Mouse (Mus musculus): ENCODE data around the gene Pde10a. TPM values are rescaled to one million over a fixed set of nuclear protein-coding genes. Genes with fewer than 3 reads are reported as not detected.
"Not testable (repeated sequence)": the region's sequence is repeated elsewhere in the genome, so short reads cannot be mapped to it uniquely, and the experiment has no call there.

Gene Pde10a
- polyA plus RNA-seq, 1 experiment from 2014 or later = 0.88 TPM

DNA sequence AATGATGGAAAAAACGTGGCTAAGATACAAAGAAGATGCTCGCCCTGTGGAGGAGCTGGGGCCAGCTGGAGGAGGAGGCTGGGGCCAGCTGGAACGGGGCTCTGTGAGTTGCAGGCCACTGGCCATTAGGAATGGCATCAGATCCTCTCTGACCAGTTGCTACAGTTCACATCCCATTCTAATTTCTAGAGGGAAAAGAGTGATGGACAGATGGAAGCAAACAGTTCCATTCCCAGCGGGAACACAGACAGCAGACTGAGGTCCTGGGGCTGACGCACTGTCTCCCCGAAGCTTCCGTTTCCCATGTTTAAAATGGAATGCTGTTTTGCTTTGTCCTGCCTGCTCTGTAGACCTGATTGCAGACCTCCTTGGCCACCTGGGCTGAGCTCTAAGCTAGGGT is 161.2 kb downstream of the Pde10a start:
- Histone ChIP-seq H3K27ac (ENCODE audit: low read length) (no peak overlapping the region), H3K27me3 (ENCODE audit: control insufficient read depth, insufficient read depth, low read depth, low read length) (no peaks in the 10 kb centered on the region), H3K36me3 (ENCODE audit: control insufficient read depth, insufficient read depth, low read length) (no peaks in the 10 kb centered on the region), H3K4me1 (replicated peaks; ENCODE audit: control insufficient read depth, insufficient read depth, low read length) (no peaks in the 10 kb centered on the region), H3K4me3 (ENCODE audit: low read length) (no peak overlapping the region), H3K9me3 (ENCODE audit: control insufficient read depth, low read length) (no peaks in the 10 kb centered on the region), H3K9ac (ENCODE audit: low read length) (no peak overlapping the region), H3K4me2 (ENCODE audit: low read depth, low read length) (no peak overlapping the region)
- WGBS = 64% methylated on average over 7 of the region's 7 CpGs
- ATAC-seq (ENCODE audit: low read depth) = no peak

- Histone ChIP-seq H3K36me3 (ENCODE audit: control insufficient read depth, insufficient read depth, low read length) (no peaks in the 10 kb centered on the region), H3K9ac (ENCODE audit: low read length) (no peak overlapping the region), H3K4me1 (replicated peaks; ENCODE audit: control insufficient read depth, insufficient read depth, low read length) (no peaks in the 10 kb centered on the region), H3K4me2 (ENCODE audit: low read depth, low read length) (no peak overlapping the region), H3K27me3 (ENCODE audit: control insufficient read depth, insufficient read depth, low read depth, low read length) (no peaks in the 10 kb centered on the region), H3K4me3 (ENCODE audit: low read length) (no peak overlapping the region), H3K27ac (ENCODE audit: low read length) (no peak overlapping the region), H3K9me3 (ENCODE audit: control insufficient read depth, low read length) (no peaks in the 10 kb centered on the region)
- WGBS = 49% methylated on average over 3 of the region's 3 CpGs
- no peak for ATAC-seq (ENCODE audit: low read depth)
Observed at GRCm38 (mm10) chr17:8688096-8688495, 162.9 kb downstream of the Pde10a start.

DNA sequence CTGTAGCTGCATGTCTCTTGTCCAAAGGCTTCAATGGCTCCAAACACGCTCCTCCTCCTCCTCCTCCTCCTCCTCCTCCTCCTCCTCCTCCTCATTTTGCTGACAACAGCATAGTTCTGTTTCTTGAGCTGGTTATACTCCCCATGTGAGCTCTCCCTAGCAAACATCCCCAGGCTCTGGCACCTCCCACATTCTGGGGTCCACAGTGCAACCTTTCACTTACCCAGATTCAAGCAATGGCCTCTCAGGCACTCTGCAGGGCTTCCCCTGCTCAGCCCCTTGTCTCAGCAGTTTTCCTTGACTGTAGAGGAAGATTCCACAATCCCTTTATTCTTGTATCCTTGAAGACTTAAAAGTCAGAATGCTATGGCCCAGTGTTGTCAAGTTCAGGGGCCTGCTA is 173.1 kb downstream of the Pde10a start:
- no peaks in the 10 kb centered on the region for H3K4me1 ChIP-seq (replicated peaks; ENCODE audit: control insufficient read depth, insufficient read depth, low read length)
- whole genome bisulfite sequencing = 69% methylated on average over 1 of the region's 1 CpGs
- H3K4me2 ChIP-seq (ENCODE audit: low read depth, low read length) = no peak overlapping the region
- no peak overlapping the region for H3K27ac ChIP-seq (ENCODE audit: low read length)
- H3K27me3 ChIP-seq (ENCODE audit: control insufficient read depth, insufficient read depth, low read depth, low read length) = no peaks in the 10 kb centered on the region
- no peak overlapping the region for H3K9ac ChIP-seq (ENCODE audit: low read length)
- no peak overlapping the region for H3K4me3 ChIP-seq (ENCODE audit: low read length)
- peaks cover 3% of the 10 kb centered on the region; the same call in 1 of the 2 replicates for H3K9me3 ChIP-seq (ENCODE audit: control insufficient read depth, low read length)
- no peaks in the 10 kb centered on the region for H3K36me3 ChIP-seq (ENCODE audit: control insufficient read depth, insufficient read depth, low read length)
- no peak for ATAC-seq (ENCODE audit: low read depth)

DNA sequence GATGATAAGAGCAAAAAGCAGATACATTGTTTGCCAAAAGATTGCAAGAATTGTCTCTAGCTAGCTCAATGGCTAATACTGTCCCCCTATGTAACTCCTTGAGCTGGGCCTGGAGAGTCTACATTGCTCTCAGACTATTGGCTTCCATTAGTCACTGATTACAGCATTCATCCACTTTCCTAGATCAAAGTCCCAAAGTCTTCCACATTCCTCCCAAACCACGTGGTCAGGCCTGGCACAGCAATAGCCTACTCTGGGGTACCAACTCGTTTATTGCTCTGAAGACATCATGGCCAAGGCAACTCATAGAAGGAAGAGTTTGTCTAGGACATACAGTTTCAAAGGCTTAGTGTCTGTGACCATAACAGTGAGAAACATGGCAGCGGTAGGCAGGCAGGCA is 173.6 kb downstream of the Pde10a start:
- Histone ChIP-seq H3K9me3 (ENCODE audit: control insufficient read depth, low read length) (peaks cover 3% of the 10 kb centered on the region; the same call in 1 of the 2 replicates), H3K4me3 (ENCODE audit: low read length) (no peak overlapping the region), H3K27ac (ENCODE audit: low read length) (no peak overlapping the region), H3K27me3 (ENCODE audit: control insufficient read depth, insufficient read depth, low read depth, low read length) (no peaks in the 10 kb centered on the region), H3K4me2 (ENCODE audit: low read depth, low read length) (no peak overlapping the region), H3K4me1 (replicated peaks; ENCODE audit: control insufficient read depth, insufficient read depth, low read length) (no peaks in the 10 kb centered on the region), H3K36me3 (ENCODE audit: control insufficient read depth, insufficient read depth, low read length) (no peaks in the 10 kb centered on the region), H3K9ac (ENCODE audit: low read length) (no peak overlapping the region)
- ATAC-seq (ENCODE audit: low read depth) = no peak
- 65% methylated on average over 3 of the region's 3 CpGs for WGBS

GRCm38 (mm10) chr17:8701096-8701495 is 175.9 kb downstream of the Pde10a start:
- Histone ChIP-seq H3K9me3 (ENCODE audit: control insufficient read depth, low read length) (peaks cover 3% of the 10 kb centered on the region; the same call in 1 of the 2 replicates), H3K4me2 (ENCODE audit: low read depth, low read length) (no peak overlapping the region), H3K36me3 (ENCODE audit: control insufficient read depth, insufficient read depth, low read length) (no peaks in the 10 kb centered on the region), H3K27me3 (ENCODE audit: control insufficient read depth, insufficient read depth, low read depth, low read length) (no peaks in the 10 kb centered on the region), H3K27ac (ENCODE audit: low read length) (no peak overlapping the region), H3K9ac (ENCODE audit: low read length) (no peak overlapping the region), H3K4me3 (ENCODE audit: low read length) (no peak overlapping the region), H3K4me1 (replicated peaks; ENCODE audit: control insufficient read depth, insufficient read depth, low read length) (no peaks in the 10 kb centered on the region)
- ATAC-seq (ENCODE audit: low read depth) = no peak
- WGBS = 70% methylated on average over 7 of the region's 7 CpGs

- Histone ChIP-seq H3K9me3 (ENCODE audit: control insufficient read depth, low read length) (no peaks in the 10 kb centered on the region), H3K4me3 (ENCODE audit: low read length) (no peak overlapping the region), H3K27ac (ENCODE audit: low read length) (no peak overlapping the region), H3K36me3 (ENCODE audit: control insufficient read depth, insufficient read depth, low read length) (no peaks in the 10 kb centered on the region), H3K4me1 (replicated peaks; ENCODE audit: control insufficient read depth, insufficient read depth, low read length) (no peaks in the 10 kb centered on the region), H3K27me3 (ENCODE audit: control insufficient read depth, insufficient read depth, low read depth, low read length) (no peaks in the 10 kb centered on the region), H3K4me2 (ENCODE audit: low read depth, low read length) (no peak overlapping the region), H3K9ac (ENCODE audit: low read length) (no peak overlapping the region)
- 86% methylated on average over 5 of the region's 5 CpGs for WGBS
- no peak for ATAC-seq (ENCODE audit: low read depth)
Observed at GRCm38 (mm10) chr17:8702503-8702902, 177.3 kb downstream of the Pde10a start.

- no peak overlapping the region for H3K4me2 ChIP-seq (ENCODE audit: low read depth, low read length)
- H3K4me3 ChIP-seq (ENCODE audit: low read length) = no peak overlapping the region
- H3K36me3 ChIP-seq (ENCODE audit: control insufficient read depth, insufficient read depth, low read length) = no peaks in the 10 kb centered on the region
- H3K9me3 ChIP-seq (ENCODE audit: control insufficient read depth, low read length) = no peaks in the 10 kb centered on the region
- H3K9ac ChIP-seq (ENCODE audit: low read length) = no peak overlapping the region
- no peaks in the 10 kb centered on the region for H3K27me3 ChIP-seq (ENCODE audit: control insufficient read depth, insufficient read depth, low read depth, low read length)
- H3K27ac ChIP-seq (ENCODE audit: low read length) = no peak overlapping the region
- no peak for ATAC-seq (ENCODE audit: low read depth)
- no peaks in the 10 kb centered on the region for H3K4me1 ChIP-seq (replicated peaks; ENCODE audit: control insufficient read depth, insufficient read depth, low read length)
Observed at GRCm38 (mm10) chr17:8708006-8708405, 182.8 kb downstream of the Pde10a start.

- not testable (repeated sequence) for H3K27me3 ChIP-seq (ENCODE audit: control insufficient read depth, insufficient read depth, low read depth, low read length); H3K36me3 ChIP-seq (ENCODE audit: control insufficient read depth, insufficient read depth, low read length); H3K27ac ChIP-seq (ENCODE audit: low read length); H3K4me1 ChIP-seq (replicated peaks; ENCODE audit: control insufficient read depth, insufficient read depth, low read length); ATAC-seq (ENCODE audit: low read depth); H3K9ac ChIP-seq (ENCODE audit: low read length); H3K9me3 ChIP-seq (ENCODE audit: control insufficient read depth, low read length); H3K4me3 ChIP-seq (ENCODE audit: low read length); H3K4me2 ChIP-seq (ENCODE audit: low read depth, low read length)
- 80% methylated on average over 2 of the region's 2 CpGs for WGBS
Observed at GRCm38 (mm10) chr17:8712734-8713133, 187.6 kb downstream of the Pde10a start.

- ATAC-seq (ENCODE audit: low read depth) = no peak
- Histone ChIP-seq H3K36me3 (ENCODE audit: control insufficient read depth, insufficient read depth, low read length) (no peaks in the 10 kb centered on the region), H3K9me3 (ENCODE audit: control insufficient read depth, low read length) (no peaks in the 10 kb centered on the region), H3K4me2 (ENCODE audit: low read depth, low read length) (no peak overlapping the region), H3K27ac (ENCODE audit: low read length) (no peak overlapping the region), H3K27me3 (ENCODE audit: control insufficient read depth, insufficient read depth, low read depth, low read length) (no peaks in the 10 kb centered on the region), H3K9ac (ENCODE audit: low read length) (no peak overlapping the region), H3K4me3 (ENCODE audit: low read length) (no peak overlapping the region), H3K4me1 (replicated peaks; ENCODE audit: control insufficient read depth, insufficient read depth, low read length) (no peaks in the 10 kb centered on the region)
- WGBS = 66% methylated on average over 10 of the region's 10 CpGs
Observed at GRCm38 (mm10) chr17:8720961-8721360, 195.8 kb downstream of the Pde10a start.

- Histone ChIP-seq H3K4me1 (replicated peaks; ENCODE audit: control insufficient read depth, insufficient read depth, low read length) (no peaks in the 10 kb centered on the region), H3K4me3 (ENCODE audit: low read length) (no peak overlapping the region), H3K9me3 (ENCODE audit: control insufficient read depth, low read length) (no peaks in the 10 kb centered on the region), H3K27me3 (ENCODE audit: control insufficient read depth, insufficient read depth, low read depth, low read length) (no peaks in the 10 kb centered on the region), H3K27ac (ENCODE audit: low read length) (no peak overlapping the region), H3K4me2 (ENCODE audit: low read depth, low read length) (no peak overlapping the region), H3K9ac (ENCODE audit: low read length) (no peak overlapping the region), H3K36me3 (ENCODE audit: control insufficient read depth, insufficient read depth, low read length) (no peaks in the 10 kb centered on the region)
- ATAC-seq (ENCODE audit: low read depth) = no peak
- WGBS = 67% methylated on average over 8 of the region's 8 CpGs
Observed at GRCm38 (mm10) chr17:8724464-8724974, 199.3 kb downstream of the Pde10a start.

Data from lung, embryonic 16.5 days (tissue).